Mouse (Mus musculus): ENCODE results near the gene Tspo2.

Tspo2 gene

DNA sequence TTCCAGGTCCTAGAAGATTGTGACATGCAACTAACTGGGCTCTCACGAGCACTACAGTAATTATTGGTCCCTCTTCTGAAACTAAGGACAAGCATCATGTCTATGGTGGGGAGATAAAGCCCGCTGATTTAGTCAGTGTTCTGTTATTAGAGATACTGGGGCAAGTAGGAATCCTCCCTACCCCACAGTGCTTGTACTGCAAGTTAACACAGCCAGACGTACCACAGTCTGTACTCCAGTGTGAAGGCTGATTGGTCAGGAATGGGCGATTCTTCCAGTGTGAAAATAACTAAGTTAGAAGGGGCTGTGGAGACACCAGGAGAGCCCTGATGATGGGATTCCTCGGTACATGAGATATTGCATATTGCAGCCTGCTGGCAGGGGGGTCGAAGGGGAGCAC is 33.8 kb downstream of the Tspo2 start:
- no peak for DNase-seq (ENCODE audit: low read depth, low spot score)

DNA sequence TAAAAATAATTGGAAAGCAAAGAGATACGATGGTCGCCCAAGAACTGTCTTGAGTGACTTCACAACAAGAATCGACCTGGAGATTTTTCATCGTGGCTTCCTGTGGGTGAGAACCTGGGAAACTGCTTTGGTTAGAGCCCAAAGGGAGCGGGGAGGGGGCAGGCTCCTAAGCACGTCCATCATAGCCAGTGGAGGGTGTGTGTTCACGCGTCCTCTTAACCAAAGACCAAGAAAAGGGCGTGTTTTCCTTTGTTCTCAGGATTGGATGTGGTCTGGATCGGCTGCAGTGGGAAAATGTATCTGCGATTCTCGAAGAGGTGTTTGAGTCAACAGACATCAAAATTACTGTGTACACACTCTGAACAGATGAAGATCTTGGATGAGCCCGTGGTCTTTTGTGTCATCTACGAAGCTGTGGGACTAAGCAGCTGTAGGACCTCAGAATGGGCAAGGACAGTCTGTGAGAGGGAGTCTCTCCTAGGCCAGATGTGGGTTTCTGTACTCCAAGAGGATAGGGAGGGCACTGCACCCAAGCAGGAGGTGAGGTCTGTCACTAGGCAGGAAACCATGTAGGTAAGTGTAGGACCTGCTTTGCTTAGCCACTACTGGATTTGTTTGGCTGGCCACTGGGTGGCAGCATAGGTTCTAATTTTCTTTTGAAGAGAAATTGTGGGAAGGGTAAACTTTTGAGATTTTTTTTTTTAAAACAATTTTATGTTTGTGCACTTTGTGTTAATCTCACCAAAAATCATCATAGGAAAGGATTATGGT is 34.7 kb downstream of the Tspo2 start:
- DNase-seq (ENCODE audit: low read depth, low spot score): peak; percentile 70

DNA sequence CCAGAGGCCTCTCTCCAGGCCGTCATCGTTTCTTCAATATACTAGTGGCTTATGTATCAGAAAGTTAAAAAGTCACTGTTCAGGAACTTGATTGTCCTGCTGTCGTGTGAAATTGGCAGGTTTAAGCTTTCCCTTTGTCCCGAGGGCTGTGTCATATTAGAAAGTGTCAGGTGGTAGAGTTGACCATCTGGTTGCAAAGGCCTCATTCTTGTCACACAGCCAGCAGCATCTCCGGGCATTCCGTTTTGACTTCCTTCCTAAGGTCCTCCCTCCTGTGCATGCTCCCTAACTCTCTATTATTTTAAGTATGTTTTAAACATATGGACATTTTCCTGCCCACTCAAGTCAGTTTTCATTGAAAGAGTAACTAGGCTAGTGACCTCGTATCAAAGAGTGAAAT is 35.3 kb downstream of the Tspo2 start:
- peak; percentile 90 for DNase-seq (ENCODE audit: low read depth, low spot score)

DNA sequence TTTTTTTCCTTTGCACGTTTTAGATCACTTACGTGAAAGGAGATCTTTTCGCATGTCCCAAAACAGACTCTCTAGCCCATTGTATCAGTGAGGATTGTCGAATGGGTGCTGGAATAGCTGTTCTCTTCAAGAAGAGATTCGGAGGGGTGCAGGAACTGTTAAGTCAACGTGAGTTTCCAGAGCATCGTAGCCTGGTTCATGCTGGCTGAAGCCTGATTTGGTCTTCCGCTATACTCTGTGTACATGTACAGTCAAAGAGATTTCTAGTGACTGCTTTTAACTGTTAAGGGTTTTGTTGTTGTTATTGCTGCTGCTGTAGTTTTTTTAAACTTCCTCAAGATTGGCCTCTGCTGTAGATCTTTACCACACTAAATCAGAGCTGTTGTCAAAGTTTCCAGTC is 40.1 kb downstream of the Tspo2 start:
- no peak for DNase-seq (ENCODE audit: low read depth, low spot score)

DNA sequence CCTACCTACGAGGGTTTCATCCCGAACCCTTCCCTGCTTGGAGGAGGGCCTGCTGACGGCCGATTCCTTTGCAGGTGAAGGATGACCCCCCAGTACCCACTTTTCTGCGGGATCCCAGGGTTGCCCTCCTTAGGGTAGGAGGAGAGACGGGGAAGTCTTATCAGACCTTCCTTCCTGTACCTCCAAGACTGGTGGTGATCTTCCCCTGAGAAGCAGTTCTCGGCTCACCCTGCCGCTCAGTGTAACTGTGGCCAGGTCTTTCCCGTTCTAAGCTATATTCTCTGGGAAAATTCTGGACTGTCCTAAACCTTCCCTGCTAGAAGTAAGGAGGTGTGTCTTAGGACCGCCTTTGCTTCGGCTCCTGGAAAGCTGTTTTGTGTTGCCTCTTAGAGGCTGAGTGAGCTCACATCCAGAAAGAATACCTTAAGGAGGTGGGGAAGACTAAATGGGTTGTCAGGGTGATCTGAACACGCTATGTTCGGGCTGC is 41.0 kb downstream of the Tspo2 start:
- DNase-seq (ENCODE audit: low read depth, low spot score): peak; percentile 67

DNA sequence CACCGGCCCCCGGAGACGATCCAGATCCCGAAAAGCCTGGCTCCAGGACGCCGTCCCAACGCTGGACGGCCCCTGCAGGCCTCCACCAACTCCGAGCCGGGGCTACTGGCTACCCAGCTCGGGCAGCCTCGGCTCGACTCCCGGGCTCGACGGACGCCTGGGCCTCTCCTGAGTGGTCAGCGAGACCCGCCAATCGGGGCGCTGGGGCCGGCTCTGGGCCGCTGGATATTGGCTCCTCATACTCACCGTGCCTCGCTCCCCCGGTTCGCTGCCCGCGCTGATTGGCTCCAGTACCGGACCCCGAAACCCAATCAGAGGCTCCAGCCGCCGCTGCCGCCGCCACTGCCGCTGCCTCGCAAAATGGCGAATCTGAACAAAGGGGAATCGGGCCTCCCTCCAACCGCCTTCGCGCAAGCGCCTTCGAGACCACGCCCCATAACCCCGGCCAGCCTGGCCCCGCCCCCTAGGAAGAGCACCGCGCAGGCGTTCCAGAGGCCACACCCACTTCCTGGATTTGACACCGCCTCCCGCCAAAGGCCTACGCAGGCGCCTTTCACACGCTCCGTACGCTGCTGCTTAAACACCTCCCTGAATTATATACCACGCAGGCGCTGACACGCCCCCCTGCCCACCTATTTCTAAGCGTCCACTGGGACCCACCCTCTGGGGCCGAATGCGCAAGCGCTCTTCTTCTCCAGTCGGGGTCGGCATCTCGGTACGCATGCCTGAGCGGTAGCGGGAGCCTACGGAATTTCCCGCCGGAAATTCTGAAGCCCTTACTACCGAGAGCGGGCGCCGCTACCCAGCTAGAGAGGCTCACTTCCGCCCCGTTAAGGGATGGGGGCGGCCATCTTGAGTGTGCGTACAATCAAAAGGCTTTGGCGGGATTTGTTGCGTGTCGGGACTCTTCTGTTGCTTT is 41.7 kb downstream of the Tspo2 start, which contains the start of the genes Nfya and Oard1:
Nfya (minus strand) TSS at position 527 of the 919 bp plus-strand sequence.
Oard1 (plus strand) TSS at position 635 of the 919 bp plus-strand sequence.
- peak; percentile 100 for DNase-seq (ENCODE audit: low read depth, low spot score)

DNA sequence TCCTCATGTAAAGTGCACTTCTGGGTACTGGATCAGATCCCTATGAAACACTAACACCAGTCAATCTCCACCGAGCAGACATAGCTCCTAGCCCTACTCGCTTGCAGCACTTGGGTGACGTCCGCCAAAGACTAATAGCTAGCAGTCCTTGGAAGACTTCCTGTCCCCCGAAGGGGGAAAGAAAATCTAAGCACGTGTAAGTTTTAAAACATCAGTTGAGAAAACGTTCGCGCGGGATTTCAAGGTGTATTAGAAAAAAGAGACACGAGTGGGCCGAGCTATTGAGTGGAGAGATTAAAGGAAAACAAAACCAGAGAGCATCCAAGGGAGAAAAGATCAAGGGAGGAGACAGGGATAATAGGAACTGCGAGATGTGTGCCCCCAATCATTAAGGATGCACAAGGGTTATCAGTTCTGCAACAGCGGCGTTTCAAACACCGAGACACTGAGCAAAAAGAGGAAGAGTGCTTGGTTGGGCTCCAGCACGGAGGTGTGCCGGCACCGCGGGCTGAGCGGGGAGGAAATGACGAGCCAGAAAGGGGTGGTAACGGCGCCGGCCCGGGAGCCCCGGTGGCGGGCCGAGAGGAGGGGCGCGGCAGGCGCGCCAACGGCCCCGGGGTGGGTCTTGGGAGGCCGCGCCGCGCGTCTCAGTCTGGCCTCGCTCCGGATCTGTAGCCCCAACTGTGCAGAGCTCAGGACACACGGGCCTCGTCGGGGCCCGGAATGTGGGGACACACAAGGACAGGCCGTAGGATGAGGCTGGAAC is 42.6 kb downstream of the Tspo2 start:
- DNase-seq (ENCODE audit: low read depth, low spot score): peak; percentile 83

DNA sequence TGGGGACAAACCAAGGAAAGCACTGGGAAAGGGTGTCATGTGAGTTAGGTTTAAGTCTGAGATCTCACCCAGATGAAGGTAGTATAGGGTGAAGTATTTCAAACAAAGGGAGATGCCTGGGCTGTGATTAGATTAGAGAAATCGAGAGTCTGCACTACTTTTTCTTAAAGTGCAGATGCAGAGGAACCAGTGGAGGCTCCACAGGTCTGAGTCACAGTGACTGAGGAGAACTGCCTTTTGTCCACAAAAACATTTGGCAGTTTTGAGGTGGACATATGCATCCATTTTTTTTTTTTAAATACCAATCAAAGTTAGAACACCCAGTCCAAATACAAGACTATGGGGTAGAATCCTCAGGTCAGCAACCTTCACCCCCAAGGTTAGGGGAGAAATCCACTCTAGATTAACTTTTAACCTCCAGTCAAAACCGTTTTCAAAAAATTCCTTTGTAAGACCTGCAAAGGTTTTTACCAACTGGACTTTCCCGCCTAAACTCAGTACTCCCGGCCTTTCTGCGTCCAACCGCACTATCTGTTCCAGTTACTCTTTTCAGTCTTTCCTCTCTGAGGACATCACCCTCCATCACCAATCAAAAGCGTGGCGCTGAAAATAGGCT is 43.3 kb downstream of the Tspo2 start:
- DNase-seq (ENCODE audit: low read depth, low spot score): no peak

DNA sequence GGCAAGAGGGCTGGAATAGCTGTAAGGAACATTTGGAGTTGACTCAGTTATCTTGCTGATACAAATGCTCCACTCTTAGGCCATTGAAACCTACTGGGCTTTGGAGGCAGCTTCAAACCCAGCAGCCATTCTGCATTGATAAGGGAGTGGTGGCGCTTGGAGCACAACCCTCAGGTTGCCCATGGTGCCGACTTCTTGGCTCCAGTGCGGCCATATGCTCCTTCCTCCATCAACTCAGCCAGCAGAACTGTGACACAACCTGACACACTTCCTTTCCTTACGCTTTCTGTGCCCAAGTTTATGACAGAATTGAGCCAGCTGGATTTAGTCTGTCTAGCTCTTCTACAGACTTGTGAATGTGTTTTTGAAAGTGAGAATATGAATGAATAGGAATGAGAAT is 44.2 kb downstream of the Tspo2 start:
- DNase-seq (ENCODE audit: low read depth, low spot score): peak; percentile 72

DNA sequence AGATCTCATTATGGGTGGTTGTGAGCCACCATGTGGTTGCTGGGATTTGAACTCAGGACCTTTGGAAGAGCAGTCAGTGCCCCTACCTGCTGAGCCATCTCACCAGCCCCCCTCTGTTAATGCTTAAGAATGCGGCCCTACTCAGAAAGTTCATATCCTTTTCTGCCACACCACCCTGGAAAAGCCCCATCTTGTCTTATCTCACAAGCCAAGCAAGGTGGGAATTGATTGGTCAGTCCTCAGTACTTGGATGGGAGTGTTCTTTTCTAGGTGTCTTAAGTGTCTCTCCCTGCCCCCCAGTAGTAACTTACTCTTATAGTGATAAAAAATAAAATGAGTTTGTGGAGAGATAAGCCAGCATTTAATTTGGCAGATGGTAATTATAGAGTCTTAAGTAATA is 46.6 kb downstream of the Tspo2 start:
- no peak for DNase-seq (ENCODE audit: low read depth, low spot score)

DNA sequence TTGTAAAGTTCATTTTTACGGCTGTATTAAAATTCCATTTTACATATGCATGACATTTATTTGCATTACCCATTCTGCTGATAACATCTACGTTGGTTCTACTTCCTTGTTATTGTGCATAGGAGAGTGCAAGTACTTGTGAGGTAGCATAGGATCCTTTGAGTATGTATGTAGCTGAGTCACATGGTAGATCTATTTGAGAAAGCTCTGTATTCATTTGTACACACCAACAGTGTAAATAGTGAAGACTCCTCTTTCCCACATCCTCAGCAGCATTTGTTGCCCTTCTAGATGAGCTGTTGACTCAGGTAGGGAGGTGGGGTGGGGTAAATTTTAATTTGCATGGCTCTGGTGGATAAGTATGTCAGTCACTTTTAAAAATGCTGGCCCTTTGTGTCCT is 47.5 kb downstream of the Tspo2 start:
- DNase-seq (ENCODE audit: low read depth, low spot score): no peak

DNA sequence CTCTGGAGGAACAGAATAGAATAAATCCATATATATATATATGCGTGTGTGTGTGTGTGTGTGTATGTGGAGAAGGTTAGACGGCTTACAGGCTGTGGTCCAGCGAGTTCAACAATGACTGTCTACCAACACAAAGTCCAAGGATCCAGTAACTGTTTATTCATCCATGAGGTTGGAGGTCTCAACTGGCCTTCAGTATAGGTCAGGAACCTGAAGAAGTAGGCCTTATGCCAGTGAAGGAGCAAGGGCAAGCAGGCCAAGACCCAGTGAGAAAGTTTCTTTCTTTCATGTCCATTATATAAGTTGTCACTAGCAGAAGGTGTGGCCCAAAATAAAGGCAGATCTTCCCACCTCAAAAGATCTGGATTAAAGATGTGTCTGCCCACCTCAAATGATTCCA is 48.6 kb downstream of the Tspo2 start:
- DNase-seq (ENCODE audit: low read depth, low spot score): no peak

DNA sequence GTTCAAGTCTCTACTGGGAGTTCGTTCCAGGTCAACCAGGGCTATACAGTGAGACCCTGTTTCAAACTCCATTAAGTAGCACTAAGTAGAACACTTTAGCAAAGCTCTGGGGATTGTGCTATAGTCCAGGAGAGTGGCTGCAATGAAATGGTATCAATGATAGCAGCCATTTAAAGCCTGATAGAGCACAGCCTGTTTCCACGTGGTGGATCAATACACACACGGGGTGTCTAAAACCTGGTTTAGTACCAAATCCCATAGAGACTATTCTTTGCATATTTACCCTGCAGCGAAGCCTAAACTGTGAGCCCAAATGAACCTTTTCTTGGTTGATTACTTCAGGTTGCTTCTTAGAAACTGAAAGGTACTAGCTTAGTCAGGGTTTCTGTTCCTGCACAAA is 49.6 kb downstream of the Tspo2 start:
- no peak for DNase-seq (ENCODE audit: low read depth, low spot score)

Data from brain, adult 2 months (tissue).